Mouse (Mus musculus): ENCODE measurements at regions not wholly inside any gene's neighbourhood (a gene's known extent, or its start where the extent isn't known, plus 50 kb on each side); places are given as distances from the start of the nearest gene placed in this dataset.
A peak's percentile ranks its signal among the peaks of the same experiment; 100 is the strongest.

- Histone ChIP-seq H3K4me1 (replicated peaks) (peaks cover 9% of the 10 kb centered on the region; the same call in 1 of the 2 replicates), H3K9ac (no peak overlapping the region), H3K27ac (ENCODE audit: poor library complexity, severe bottlenecking) (no peak overlapping the region), H3K27me3 (replicated peaks) (no peaks in the 10 kb centered on the region), H3K4me2 (no peak overlapping the region), H3K4me3 (no peak overlapping the region), H3K36me3 (no peaks in the 10 kb centered on the region), H3K9me3 (replicated peaks) (0 out of 2 replicates have a peak, but pooled peaks cover 3% of the 10 kb centered on the region)
- ATAC-seq (ENCODE audit: insufficient number of reproducible peaks, low FRiP score) = no peak
- WGBS = 56% methylated on average over 8 of the region's 8 CpGs
These were observed 124.0 kb upstream of the Ubash3b start for GRCm38 (mm10) chr9:41285266-41286144.

GRCm38 (mm10) chr9:41277726-41278125 lies 116.2 kb upstream of the Ubash3b start:
- WGBS = 76% methylated on average over 2 of the region's 2 CpGs
- H3K9ac ChIP-seq = no peak overlapping the region
- H3K9me3 ChIP-seq (replicated peaks) = peaks cover 6% of the 10 kb centered on the region; the same call in 1 of the 2 replicates
- no peak overlapping the region for H3K4me3 ChIP-seq
- H3K27ac ChIP-seq (ENCODE audit: poor library complexity, severe bottlenecking) = no peak overlapping the region
- H3K4me1 ChIP-seq (replicated peaks) = 0 out of 2 replicates have a peak, but pooled peaks cover 5% of the 10 kb centered on the region
- ATAC-seq (ENCODE audit: insufficient number of reproducible peaks, low FRiP score) = no peak
- no peaks in the 10 kb centered on the region for H3K27me3 ChIP-seq (replicated peaks)
- H3K4me2 ChIP-seq = no peak overlapping the region
- H3K36me3 ChIP-seq = no peaks in the 10 kb centered on the region

GRCm38 (mm10) chr9:41273839-41274271 lies 112.4 kb upstream of the Ubash3b start:
- Histone ChIP-seq H3K36me3 (no peaks in the 10 kb centered on the region), H3K4me1 (replicated peaks) (0 out of 2 replicates have a peak, but pooled peaks cover 5% of the 10 kb centered on the region), H3K27me3 (replicated peaks) (no peaks in the 10 kb centered on the region), H3K4me3 (peak overlapping the region; percentile 51), H3K4me2 (peak overlapping the region; percentile 91), H3K27ac (ENCODE audit: poor library complexity, severe bottlenecking) (peak overlapping the region; percentile 53), H3K9me3 (replicated peaks) (peaks cover 6% of the 10 kb centered on the region; the same call in 1 of the 2 replicates), H3K9ac (peak overlapping the region; percentile 57)
- WGBS = 16% methylated on average over 13 of the region's 13 CpGs
- no peak for ATAC-seq (ENCODE audit: insufficient number of reproducible peaks, low FRiP score)

GRCm38 (mm10) chr9:41273171-41273781 lies 111.8 kb upstream of the Ubash3b start:
- no peaks in the 10 kb centered on the region for H3K27me3 ChIP-seq (replicated peaks)
- no peaks in the 10 kb centered on the region for H3K36me3 ChIP-seq
- ATAC-seq (ENCODE audit: insufficient number of reproducible peaks, low FRiP score) = no peak; the same call in none of the 2 replicates
- H3K4me3 ChIP-seq = peak overlapping the region; percentile 51
- H3K9me3 ChIP-seq (replicated peaks) = peaks cover 6% of the 10 kb centered on the region; the same call in 1 of the 2 replicates
- peak overlapping the region; percentile 57 for H3K9ac ChIP-seq
- under 1% methylated on average over 18 of the region's 18 CpGs for WGBS
- H3K4me2 ChIP-seq = peak overlapping the region; percentile 91
- H3K27ac ChIP-seq (ENCODE audit: poor library complexity, severe bottlenecking) = peak overlapping the region; percentile 53
- 0 out of 2 replicates have a peak, but pooled peaks cover 5% of the 10 kb centered on the region for H3K4me1 ChIP-seq (replicated peaks)

- 20% methylated on average over 6 of the region's 6 CpGs for WGBS
- ATAC-seq (ENCODE audit: insufficient number of reproducible peaks, low FRiP score) = no peak
- H3K36me3 ChIP-seq = no peaks in the 10 kb centered on the region
- H3K9ac ChIP-seq = no peak overlapping the region
- H3K27me3 ChIP-seq (replicated peaks) = 0 out of 2 replicates have a peak, but pooled peaks cover 3% of the 10 kb centered on the region
- peak overlapping the region; percentile 51 for H3K4me3 ChIP-seq
- peaks cover 6% of the 10 kb centered on the region; the same call in 1 of the 2 replicates for H3K9me3 ChIP-seq (replicated peaks)
- H3K4me1 ChIP-seq (replicated peaks) = 0 out of 2 replicates have a peak, but pooled peaks cover 5% of the 10 kb centered on the region
- H3K27ac ChIP-seq (ENCODE audit: poor library complexity, severe bottlenecking) = peak overlapping the region; percentile 47; the same call in 1 of the 2 replicates
- peak overlapping the region; percentile 91 for H3K4me2 ChIP-seq
These were observed 111.1 kb upstream of the Ubash3b start for GRCm38 (mm10) chr9:41272596-41272995.

GRCm38 (mm10) chr9:41268112-41268511 lies 106.6 kb upstream of the Ubash3b start:
- Histone ChIP-seq H3K27ac (ENCODE audit: poor library complexity, severe bottlenecking) (no peak overlapping the region), H3K9ac (no peak overlapping the region), H3K4me2 (no peak overlapping the region), H3K27me3 (replicated peaks) (0 out of 2 replicates have a peak, but pooled peaks cover 3% of the 10 kb centered on the region), H3K9me3 (replicated peaks) (no peaks in the 10 kb centered on the region), H3K4me3 (no peak overlapping the region), H3K36me3 (no peaks in the 10 kb centered on the region), H3K4me1 (replicated peaks) (0 out of 2 replicates have a peak, but pooled peaks cover 2% of the 10 kb centered on the region)
- 38% methylated on average over 3 of the region's 3 CpGs for WGBS
- no peak for ATAC-seq (ENCODE audit: insufficient number of reproducible peaks, low FRiP score)

- Histone ChIP-seq H3K4me1 (replicated peaks) (no peaks in the 10 kb centered on the region), H3K9me3 (replicated peaks) (no peaks in the 10 kb centered on the region), H3K9ac (no peak overlapping the region), H3K36me3 (no peaks in the 10 kb centered on the region), H3K4me3 (no peak overlapping the region), H3K27me3 (replicated peaks) (0 out of 2 replicates have a peak, but pooled peaks cover 3% of the 10 kb centered on the region), H3K27ac (ENCODE audit: poor library complexity, severe bottlenecking) (no peak overlapping the region), H3K4me2 (no peak overlapping the region)
- ATAC-seq (ENCODE audit: insufficient number of reproducible peaks, low FRiP score) = no peak
- WGBS = 68% methylated on average over 6 of the region's 6 CpGs
These were observed 103.0 kb upstream of the Ubash3b start for GRCm38 (mm10) chr9:41264485-41264884.

GRCm38 (mm10) chr9:41257244-41257643 lies 95.7 kb upstream of the Ubash3b start:
- no peak overlapping the region for H3K9ac ChIP-seq

GRCm38 (mm10) chr9:41242372-41242771 lies 80.9 kb upstream of the Ubash3b start:
- Histone ChIP-seq H3K4me2 (no peak overlapping the region), H3K9ac (no peak overlapping the region), H3K4me3 (no peak overlapping the region), H3K9me3 (replicated peaks) (no peaks in the 10 kb centered on the region), H3K36me3 (no peaks in the 10 kb centered on the region), H3K27ac (ENCODE audit: poor library complexity, severe bottlenecking) (no peak overlapping the region), H3K4me1 (replicated peaks) (no peaks in the 10 kb centered on the region), H3K27me3 (replicated peaks) (no peaks in the 10 kb centered on the region)
- WGBS = 79% methylated on average over 7 of the region's 7 CpGs
- ATAC-seq (ENCODE audit: insufficient number of reproducible peaks, low FRiP score) = no peak

More at GRCm38 (mm10) chr9:41257244-41257643, 95.7 kb upstream of the Ubash3b start:
- Histone ChIP-seq H3K4me2 (no peak overlapping the region), H3K4me3 (no peak overlapping the region), H3K27ac (ENCODE audit: poor library complexity, severe bottlenecking) (no peak overlapping the region), H3K4me1 (replicated peaks) (no peaks in the 10 kb centered on the region), H3K27me3 (replicated peaks) (no peaks in the 10 kb centered on the region), H3K9me3 (replicated peaks) (no peaks in the 10 kb centered on the region), H3K36me3 (no peaks in the 10 kb centered on the region)
- 54% methylated on average over 1 of the region's 1 CpGs for WGBS
- no peak for ATAC-seq (ENCODE audit: insufficient number of reproducible peaks, low FRiP score)

GRCm38 (mm10) chr9:41239097-41239451 lies 77.6 kb upstream of the Ubash3b start:
- H3K27me3 ChIP-seq (replicated peaks) = no peaks in the 10 kb centered on the region
- ATAC-seq (ENCODE audit: insufficient number of reproducible peaks, low FRiP score) = no peak
- no peaks in the 10 kb centered on the region for H3K36me3 ChIP-seq
- H3K4me3 ChIP-seq = no peak overlapping the region
- H3K4me2 ChIP-seq = no peak overlapping the region
- H3K27ac ChIP-seq (ENCODE audit: poor library complexity, severe bottlenecking) = no peak overlapping the region
- H3K9me3 ChIP-seq (replicated peaks) = no peaks in the 10 kb centered on the region
- 77% methylated on average over 5 of the region's 5 CpGs for WGBS
- no peak overlapping the region for H3K9ac ChIP-seq
- H3K4me1 ChIP-seq (replicated peaks) = no peaks in the 10 kb centered on the region
